Mouse (Mus musculus) central nervous system, embryonic 11.5 days (tissue): ENCODE measurements around the gene Cox8a. TPM values are rescaled to one million over a fixed set of nuclear protein-coding genes. Genes with fewer than 3 reads are reported as not detected.

Experiments used
- polyA plus RNA-seq: library from polyadenylated mRNA; depleted of rRNA; stranded (reverse); fragments of >200 nt; gene quantifications from 2 replicates; pipeline ENCODE4 v1.2.3, GENCODE M21; 2012; rRNA removed

Cox8a gene
- 396 and 441 TPM in 2 replicates for polyA plus RNA-seq

GRCm38 (mm10) chr19:7217162-7217925, at the start of gene Cox8a:
Gene Cox8a (minus strand): TSS chr19:7217616.

DNA sequence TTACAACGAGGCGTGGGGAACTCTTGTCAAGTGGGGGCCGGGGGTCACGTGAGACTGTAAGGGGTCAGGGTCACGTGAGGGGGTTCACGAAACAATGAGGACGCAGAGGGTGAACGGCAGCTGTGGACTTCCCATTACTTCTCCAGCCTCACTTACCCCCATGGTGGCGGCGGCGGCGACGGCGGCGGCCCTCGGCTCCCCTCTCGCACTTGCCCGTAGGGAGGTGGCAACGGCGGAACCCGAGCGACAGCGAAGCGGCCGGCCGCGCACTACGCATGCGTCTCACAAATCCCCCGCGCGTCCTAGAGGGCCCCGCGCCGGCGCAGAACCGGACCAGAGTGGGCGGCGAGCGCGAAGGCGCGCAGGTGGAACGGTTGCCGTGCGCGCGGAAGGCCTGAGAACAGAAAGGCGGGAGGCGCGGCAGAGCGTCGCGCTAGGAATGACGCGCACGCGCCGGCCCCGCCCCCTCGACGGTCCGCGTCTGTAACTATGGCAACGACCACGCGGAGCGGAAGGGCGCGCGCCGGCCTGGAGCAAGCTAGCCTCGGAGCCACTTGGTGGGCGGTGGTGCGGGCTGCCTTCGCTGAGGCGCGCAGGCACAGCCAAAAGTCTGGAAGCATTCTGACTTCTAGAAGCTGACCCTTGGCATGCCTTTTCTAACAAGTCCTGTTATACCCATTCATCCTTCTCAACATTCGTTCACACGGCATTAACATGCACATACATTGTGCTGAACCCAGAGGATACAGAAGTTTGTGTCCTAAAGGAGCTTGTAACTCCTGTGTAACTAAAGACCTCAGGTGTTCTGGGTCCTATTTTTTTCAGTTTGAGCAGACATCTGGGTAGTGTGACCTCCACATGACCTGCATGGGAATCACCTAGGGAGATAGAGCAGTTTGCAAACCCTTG, 23.6 kb upstream of the Cox8a start, which contains the start of gene Naa40:
Naa40 (minus strand) TSS at position 402 of the 909 bp plus-strand sequence.

GRCm38 (mm10) chr19:7205753-7206736, 11.4 kb downstream of the Cox8a start, which contains the start of gene Otub1:
Gene Otub1 (minus strand): TSS chr19:7206316.

Other genes with a start within 250 kb of the Cox8a start
- gene Ppp1r14b, start 242.6 kb downstream of the Cox8a start, polyA plus RNA-seq, result 284 and 292 TPM in 2 replicates
- gene Plcb3, start 241.1 kb downstream of the Cox8a start, polyA plus RNA-seq, result 39.2 and 39.3 TPM in 2 replicates
- gene Fkbp2, start 237.1 kb downstream of the Cox8a start, polyA plus RNA-seq, result 61.7 and 112 TPM in 2 replicates
- 25.6 and 33.8 TPM in 2 replicates for gene Vegfb, start 230.0 kb downstream of the Cox8a start, polyA plus RNA-seq
- gene Dnajc4, start 225.0 kb downstream of the Cox8a start, polyA plus RNA-seq, result 19.6 and 23.0 TPM in 2 replicates
- gene Nudt22, start 221.5 kb downstream of the Cox8a start, polyA plus RNA-seq, result 11.8 and 15.2 TPM in 2 replicates
- gene Trpt1, start 221.5 kb downstream of the Cox8a start, polyA plus RNA-seq, result 10.6 and 12.2 TPM in 2 replicates
- 10.6 and 12.3 TPM in 2 replicates for gene Fermt3, start 198.1 kb downstream of the Cox8a start, polyA plus RNA-seq
- 233 and 251 TPM in 2 replicates for gene Stip1, start 177.6 kb downstream of the Cox8a start, polyA plus RNA-seq
- gene Macrod1, start 160.8 kb downstream of the Cox8a start, polyA plus RNA-seq, result 3.5 and 5.3 TPM in 2 replicates
- gene Flrt1, start 111.9 kb downstream of the Cox8a start, polyA plus RNA-seq, result 1.8 and 2.1 TPM in 2 replicates
- 113 and 184 TPM in 2 replicates for gene Otub1, start 11.3 kb downstream of the Cox8a start, polyA plus RNA-seq
- 60.6 and 70.4 TPM in 2 replicates for gene Naa40, start 23.6 kb upstream of the Cox8a start, polyA plus RNA-seq
- gene Rcor2, start 49.7 kb upstream of the Cox8a start, polyA plus RNA-seq, result 185 and 285 TPM in 2 replicates
- gene Mark2, start 124.2 kb upstream of the Cox8a start, polyA plus RNA-seq, result 66.7 and 67.7 TPM in 2 replicates
- 39.3 and 51.7 TPM in 2 replicates for gene Spindoc, start 165.4 kb upstream of the Cox8a start, polyA plus RNA-seq
- gene 2700081O15Rik, start 200.0 kb upstream of the Cox8a start, polyA plus RNA-seq, result 120 and 143 TPM in 2 replicates